Mouse (Mus musculus) cerebellum, adult 8-10 months (tissue): ENCODE results near the gene Dock6.
A peak's percentile ranks its signal among the peaks of the same experiment; 100 is the strongest.
"Not testable (repeated sequence)": the region's sequence is repeated elsewhere in the genome, so short reads cannot be mapped to it uniquely, and the experiment has no call there.

Source experiments
- DNase-seq: peaks from one replicate; pipeline ENCODE4 v3.0.0; 2022

Dock6 gene

DNA sequence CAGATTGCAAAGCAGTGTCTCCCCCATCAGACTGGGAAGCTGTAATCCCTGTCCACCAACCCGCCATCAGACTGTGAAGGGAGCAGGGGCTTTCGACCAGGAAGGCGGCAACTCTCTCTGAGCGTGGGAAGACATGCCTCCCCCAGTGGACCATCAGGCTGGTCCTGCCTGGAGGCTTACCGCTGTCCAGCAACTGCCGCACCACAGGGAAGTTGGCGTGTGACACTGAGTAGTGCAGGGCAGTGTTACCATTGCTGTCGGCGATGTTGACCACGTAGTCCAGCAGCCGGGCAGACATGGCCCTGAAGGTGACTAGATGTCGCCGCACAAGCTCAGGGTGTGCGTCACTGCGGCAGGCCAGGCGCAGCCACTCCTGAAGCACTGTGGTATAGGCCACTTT is 78.1 kb downstream of the Dock6 start:
- DNase-seq, result no peak

DNA sequence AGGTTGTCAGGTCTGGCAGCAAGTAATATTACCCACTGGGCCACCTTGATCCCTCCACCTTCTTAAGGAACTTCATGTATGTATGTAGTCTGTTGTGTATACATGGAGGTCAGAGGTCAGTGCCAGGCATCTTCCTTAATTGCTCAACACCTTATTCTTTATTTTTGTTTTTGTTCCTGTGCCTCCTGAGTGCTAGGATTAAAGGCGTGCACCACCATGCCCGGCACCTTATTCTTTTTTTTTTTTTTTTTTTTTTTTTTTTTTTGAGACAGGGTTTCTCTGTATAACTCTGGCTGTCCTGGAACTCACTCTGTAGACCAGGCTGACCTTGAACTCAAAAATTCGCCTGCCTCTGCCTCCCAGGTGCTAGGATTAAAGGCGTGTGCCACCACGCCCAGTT is 79.0 kb downstream of the Dock6 start:
- DNase-seq, result not testable (repeated sequence)

DNA sequence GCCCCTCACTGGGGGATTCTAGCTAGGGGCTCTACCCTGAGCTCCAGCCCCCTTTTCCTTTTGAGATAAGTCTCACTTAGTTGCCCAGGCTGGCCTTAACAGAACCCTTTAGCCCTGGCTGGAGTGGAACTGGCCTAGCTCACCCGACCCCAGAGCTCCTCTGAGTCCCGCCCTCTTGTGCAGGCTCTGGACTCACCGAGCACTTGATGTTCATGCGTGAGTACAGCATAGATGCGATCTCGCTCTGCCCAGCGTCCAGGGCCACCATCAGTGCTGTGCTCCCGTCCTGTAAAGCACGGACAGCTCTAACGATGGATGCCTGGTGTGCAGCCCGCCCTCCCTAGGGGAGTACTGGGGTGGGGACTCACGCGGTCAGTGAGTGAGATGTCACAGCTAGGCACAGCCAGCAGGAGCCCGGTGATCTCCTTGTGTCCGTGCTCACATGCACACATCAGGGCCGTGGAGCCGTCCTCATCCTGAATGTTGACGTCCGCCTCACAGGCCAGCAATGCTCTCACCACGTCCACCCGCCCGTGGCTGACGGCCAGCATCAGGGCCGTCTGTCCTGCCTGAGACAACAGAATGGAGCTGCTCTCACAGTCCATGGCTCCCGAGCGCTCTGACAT is 82.8 kb downstream of the Dock6 start:
- DNase-seq, result peak; percentile 57

DNA sequence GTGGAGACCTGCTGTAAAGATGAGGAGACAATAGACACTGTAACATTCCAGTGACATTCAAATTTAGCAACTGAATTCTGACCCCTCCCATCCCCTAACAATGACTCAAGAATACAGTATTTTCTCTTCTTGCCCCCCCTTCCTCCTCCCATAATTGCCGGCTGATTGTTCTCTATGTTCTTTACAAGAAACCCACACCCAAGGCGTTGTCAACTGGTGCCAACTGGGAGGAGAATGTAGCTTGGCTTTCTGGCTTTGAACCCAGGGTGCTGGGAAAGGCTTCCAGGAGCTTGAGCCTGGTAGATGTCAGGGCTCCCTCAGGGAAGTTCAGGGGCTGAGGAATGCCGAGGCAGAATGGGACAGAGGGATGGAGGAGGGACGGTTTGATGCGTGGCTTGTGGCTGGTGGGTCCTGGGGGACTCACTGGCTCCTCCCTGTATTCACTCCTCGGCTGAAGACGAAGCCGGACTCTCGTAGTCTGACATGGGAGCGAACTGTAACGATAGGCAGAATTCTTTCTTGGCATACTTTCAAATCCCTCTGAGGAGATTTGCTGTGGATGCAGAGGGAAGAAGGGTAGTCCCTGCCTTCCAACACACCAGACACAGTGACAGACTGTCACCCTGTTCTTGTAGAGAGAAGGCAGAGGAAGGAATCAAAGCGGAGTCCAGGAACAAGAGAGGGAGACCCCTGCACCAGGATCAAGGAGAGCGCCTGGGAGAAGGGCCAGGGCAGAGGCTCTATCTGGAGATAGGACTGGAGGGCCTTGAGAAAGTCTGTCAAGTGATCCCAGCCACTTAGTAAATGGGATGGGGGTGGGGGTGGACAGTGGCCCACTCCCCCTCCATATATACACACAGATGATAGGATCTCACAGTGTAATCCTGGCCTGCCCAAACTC is 83.7 kb downstream of the Dock6 start:
- peak; percentile 60 for DNase-seq

- peak; percentile 69 for DNase-seq
Measured at GRCm38 (mm10) chr9:21767896-21768295, 84.5 kb downstream of the Dock6 start.

DNA sequence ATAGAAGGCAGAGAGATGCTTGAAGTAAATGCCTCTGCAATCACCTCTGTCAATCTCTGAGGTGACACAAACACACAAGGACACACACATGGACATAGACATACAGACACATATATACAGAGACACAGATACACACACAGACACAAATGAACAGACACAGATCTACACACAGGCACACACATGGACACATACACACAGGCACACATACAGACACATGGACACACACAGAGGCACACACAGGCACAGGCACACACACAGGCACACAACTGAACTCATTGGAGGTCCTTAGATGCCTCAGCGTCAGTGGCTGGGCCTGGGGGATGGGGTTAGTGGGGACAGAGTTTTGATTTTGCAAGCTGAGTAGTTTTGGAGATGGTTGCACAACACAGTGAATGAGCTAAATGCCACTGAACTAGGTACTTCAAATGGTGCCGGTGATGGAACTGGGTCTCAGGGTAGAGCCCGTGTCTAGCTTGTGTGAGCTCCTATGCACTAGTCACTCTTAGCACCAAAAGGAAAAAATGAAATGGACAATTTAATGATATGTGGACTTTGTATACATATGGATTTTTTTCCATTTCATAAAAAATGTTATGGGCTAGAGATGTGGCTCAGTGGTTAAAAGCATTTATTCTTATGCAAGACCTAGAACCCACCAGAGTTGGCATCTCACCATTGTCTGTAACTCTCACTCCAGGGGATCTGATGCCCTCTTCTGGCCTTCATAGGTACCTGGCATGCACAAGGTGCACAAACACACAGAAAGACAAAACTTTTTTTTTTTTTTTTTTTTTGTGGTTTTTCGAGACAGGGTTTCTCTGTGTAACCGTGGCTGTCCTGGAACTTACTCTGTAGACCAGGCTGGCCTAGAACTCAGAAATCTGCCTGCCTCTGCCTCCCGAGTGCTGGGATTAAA is 88.1 kb downstream of the Dock6 start:
- no peak for DNase-seq

DNA sequence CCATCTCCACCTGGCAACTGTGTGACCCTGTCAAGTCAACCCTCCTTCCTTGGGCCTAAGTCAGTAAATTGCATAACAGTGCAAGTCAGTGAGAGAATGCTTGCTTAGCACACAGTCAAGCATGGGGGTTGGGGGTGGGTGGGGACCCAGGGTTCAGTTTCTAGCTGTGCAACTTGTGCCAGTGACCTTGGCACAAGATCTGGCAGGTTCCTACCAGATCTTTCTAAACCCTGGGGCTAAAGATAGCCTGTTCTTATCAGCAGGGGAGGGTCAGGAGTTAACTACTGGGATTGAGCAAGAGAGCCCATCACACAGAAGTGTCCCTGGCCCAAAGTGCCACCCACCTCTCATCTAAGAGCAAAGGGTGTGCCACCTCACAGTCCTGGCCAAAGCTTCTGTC is 90.3 kb downstream of the Dock6 start:
- DNase-seq, result no peak

GRCm38 (mm10) chr9:21760155-21761088 is 92.0 kb downstream of the Dock6 start, which contains the start of gene Spc24:
Gene Spc24 (minus strand): TSS chr9:21760303.
- DNase-seq, result peak; percentile 96

GRCm38 (mm10) chr9:21759718-21760117 is 92.7 kb downstream of the Dock6 start:
- no peak for DNase-seq

DNA sequence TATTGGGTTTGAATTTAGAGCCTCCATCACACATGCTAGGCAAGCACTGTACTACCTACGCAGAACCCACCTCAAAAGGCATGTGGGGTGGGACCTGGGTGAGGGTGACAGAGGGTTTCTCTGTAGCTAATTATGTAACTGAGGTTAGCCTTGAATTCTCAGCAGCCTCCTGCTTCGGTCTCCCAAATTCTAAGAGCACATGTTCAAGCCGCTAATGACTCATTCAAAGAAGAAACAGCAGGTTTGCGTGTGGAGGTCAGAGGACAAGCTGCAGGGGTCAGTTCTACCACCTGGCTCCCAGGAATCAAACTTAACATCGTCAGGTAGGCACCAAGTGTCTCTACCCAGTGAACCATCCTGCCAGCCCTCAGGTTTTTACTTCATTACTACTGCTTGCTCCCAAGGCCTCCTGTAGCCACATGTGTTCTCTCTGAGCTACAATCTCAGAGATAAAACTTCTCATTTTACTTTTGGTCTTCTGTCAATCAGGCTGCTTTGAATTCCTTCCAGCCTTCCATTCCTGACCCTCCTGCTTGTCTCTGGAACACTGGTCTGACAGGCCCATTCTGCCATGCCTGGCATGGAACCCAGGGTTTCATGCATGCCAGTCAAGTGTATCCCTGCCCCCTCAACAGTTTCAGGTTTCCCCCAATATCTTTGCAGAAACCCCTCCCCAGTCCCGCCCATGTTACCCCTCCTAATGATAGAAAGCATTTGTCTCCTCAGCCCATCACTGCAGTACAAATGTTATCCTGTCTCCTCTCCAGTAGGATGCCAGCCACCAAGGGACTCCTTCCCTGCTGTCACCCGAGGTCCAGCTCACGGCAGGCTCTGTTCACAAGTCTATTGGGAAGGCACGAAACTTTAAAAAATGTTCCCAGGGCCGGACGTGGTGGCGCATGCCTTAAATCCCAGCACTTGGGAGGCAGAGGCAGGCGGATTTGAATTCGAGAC is 93.6 kb downstream of the Dock6 start:
- DNase-seq, result no peak

DNA sequence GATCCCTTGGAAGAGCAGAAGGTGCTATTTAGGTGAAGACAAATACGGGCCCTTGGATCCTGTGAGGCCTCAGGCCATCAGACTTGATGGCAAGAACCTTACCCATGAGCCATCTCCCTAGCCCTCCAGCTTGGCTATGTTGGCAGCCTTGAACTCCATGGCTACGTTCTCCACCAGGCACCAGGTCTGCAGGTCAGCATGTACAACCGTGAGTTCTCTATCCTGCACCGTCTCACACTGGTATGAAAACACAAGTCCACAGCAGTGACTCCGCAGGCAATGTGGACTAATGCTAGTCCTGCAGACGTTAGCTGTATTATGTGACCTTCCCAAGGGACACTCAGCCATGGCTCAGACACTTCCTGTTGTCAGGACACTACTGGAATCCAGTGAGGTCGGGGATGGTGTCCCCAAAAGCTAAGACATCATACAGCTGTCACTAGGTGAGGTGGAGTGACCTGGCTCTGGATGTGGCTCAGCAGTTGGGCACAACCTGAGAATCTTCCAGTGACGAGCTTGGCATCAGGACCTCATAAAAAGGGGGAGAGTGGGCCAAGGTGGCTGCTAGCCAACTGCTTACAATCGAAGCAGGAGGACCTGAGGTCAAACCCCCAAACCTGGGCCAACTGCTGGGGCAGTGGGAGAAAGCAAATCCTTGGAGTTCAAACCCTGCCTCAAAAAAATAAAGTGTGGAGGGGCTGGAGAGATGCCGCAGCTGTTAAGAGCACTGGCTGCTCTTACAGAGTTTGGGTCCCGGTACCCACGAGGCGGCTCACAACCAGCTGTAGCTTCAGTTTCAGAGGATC is 97.7 kb downstream of the Dock6 start:
- DNase-seq, result no peak

- DNase-seq, result peak; percentile 80
Measured at GRCm38 (mm10) chr9:21754003-21754402, 98.4 kb downstream of the Dock6 start.

- no peak for DNase-seq
Measured at GRCm38 (mm10) chr9:21752252-21752792, 100.1 kb downstream of the Dock6 start.

GRCm38 (mm10) chr9:21751347-21751746 is 101.1 kb downstream of the Dock6 start:
- peak; percentile 45 for DNase-seq

- DNase-seq, result no peak
Measured at GRCm38 (mm10) chr9:21750370-21750769, 102.1 kb downstream of the Dock6 start.
